ENCODE assay signal across 8 mouse cellular contexts in the genomic region with DNA sequence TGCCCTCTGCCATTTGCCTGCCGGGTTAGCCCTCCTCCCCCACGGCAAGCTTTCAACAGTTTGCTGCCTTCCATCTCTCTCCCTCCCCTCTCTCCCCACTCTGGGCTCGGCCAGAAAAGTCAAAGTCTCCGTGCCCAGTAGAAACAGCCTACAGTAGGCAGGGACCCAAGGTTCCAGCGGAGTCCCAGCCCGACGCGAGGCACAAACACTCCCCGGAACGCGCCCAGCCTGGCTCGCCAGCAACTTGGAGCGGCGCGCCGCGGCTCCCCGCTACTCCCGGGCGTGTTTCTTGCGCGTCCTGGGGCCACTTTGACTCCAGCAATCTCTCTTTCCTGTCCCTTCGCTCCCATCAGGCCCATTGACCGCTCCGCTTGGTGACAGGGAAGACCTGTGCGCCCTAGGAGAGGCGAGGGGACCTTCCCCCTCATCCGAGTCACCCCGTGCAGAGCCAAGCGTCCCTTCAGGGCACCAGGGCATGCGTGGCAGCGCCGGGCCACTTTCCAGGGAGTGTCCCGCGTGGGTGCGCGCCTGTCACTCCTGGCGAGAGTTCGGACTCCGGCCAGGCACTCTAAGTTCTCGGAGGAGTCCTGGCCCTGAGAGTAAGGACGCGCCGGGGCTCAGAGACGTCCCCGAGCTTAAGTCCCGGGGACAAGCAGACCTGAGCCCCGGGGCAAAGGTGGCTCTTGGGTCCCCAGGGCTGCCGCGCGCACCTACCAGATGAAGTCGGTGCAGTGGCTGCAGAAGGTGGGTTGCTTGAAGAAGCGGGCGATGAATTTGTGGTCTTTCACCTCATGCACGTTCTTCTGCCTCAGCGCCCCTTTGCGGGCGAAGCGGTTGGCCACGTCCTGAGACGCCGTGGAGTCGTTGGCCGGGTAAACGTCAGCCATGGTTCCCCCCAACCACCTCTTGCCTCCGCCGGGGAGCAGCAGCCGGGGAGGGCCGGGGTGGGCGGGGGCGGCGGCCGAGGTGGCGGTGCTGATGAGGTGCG. TPM values are rescaled to one million over a fixed set of nuclear protein-coding genes. Genes with fewer than 3 reads are reported as not detected.
A peak's percentile ranks its signal among the peaks of the same experiment; 100 is the strongest.
DNase-seq lines count a peak whose midpoint lies in the region; ATAC-seq lines count a peak whose summit lies in the region.

A gene (plus strand): TSS at position 574 of the 988 bp plus-strand sequence.

- peak within 1 kb of the TSS; percentile 78 for H3K4me3 ChIP-seq in embryonic facial prominence, embryonic 12.5 days
- H3K4me3 ChIP-seq in heart, embryonic 12.5 days: peak within 1 kb of the TSS; percentile 80
- H3K4me3 ChIP-seq in kidney, embryonic 15.5 days (replicated peaks): peak within 1 kb of the TSS; percentile 85
- peak within 1 kb of the TSS; percentile 69 for H3K4me3 ChIP-seq in liver, embryonic 15.5 days (replicated peaks)
- peak within 1 kb of the TSS; percentile 74 for H3K4me3 ChIP-seq in neural tube, embryonic 13.5 days

- H3K36me3 ChIP-seq in embryonic facial prominence, embryonic 12.5 days: no peaks in the 10 kb centered on the region
- H3K36me3 ChIP-seq in heart, embryonic 12.5 days: 0 out of 2 replicates have a peak, but pooled peaks cover 2% of the 10 kb centered on the region
- H3K36me3 ChIP-seq in kidney, embryonic 15.5 days: 0 out of 2 replicates have a peak, but pooled peaks cover 7% of the 10 kb centered on the region
- no peaks in the 10 kb centered on the region for H3K36me3 ChIP-seq in liver, embryonic 15.5 days (replicated peaks)
- no peaks in the 10 kb centered on the region for H3K36me3 ChIP-seq in neural tube, embryonic 13.5 days

- H3K4me1 ChIP-seq in embryonic facial prominence, embryonic 12.5 days: 0 out of 2 replicates have a peak, but pooled peaks cover 3% of the 10 kb centered on the region
- H3K4me1 ChIP-seq in heart, embryonic 12.5 days (replicated peaks): peaks cover 9% of the 10 kb centered on the region
- H3K4me1 ChIP-seq in kidney, embryonic 15.5 days: peaks cover 22% of the 10 kb centered on the region
- peaks cover 24% of the 10 kb centered on the region for H3K4me1 ChIP-seq in liver, embryonic 15.5 days (replicated peaks)
- peaks cover 27% of the 10 kb centered on the region for H3K4me1 ChIP-seq in neural tube, embryonic 13.5 days (replicated peaks)

- peak; percentile 30; the same call in 1 of the 2 replicates for ATAC-seq in embryonic facial prominence, embryonic 12.5 days (ENCODE audit: insufficient number of reproducible peaks, insufficient read depth, low FRiP score, low TSS enrichment)
- peak; percentile 40 for ATAC-seq in heart, embryonic 12.5 days (ENCODE audit: insufficient number of reproducible peaks, low FRiP score)
- ATAC-seq in kidney, embryonic 15.5 days (replicated peaks; ENCODE audit: low FRiP score): peak; percentile 69
- ATAC-seq in liver, embryonic 15.5 days (ENCODE audit: insufficient read depth): peak; percentile 2; the same call in 1 of the 2 replicates
- peak; percentile 79 for ATAC-seq in neural tube, embryonic 13.5 days (ENCODE audit: low read depth)

- H3K4me2 ChIP-seq in embryonic facial prominence, embryonic 12.5 days (replicated peaks): peak within 1 kb of the TSS; percentile 100
- H3K4me2 ChIP-seq in heart, embryonic 12.5 days: peak within 1 kb of the TSS; percentile 96
- H3K4me2 ChIP-seq in kidney, embryonic 15.5 days: peak within 1 kb of the TSS; percentile 99
- peak within 1 kb of the TSS; percentile 87 for H3K4me2 ChIP-seq in liver, embryonic 15.5 days
- peak within 1 kb of the TSS; percentile 99 for H3K4me2 ChIP-seq in neural tube, embryonic 13.5 days

- H3K27ac ChIP-seq in embryonic facial prominence, embryonic 12.5 days: peak within 1 kb of the TSS; percentile 73
- peak within 1 kb of the TSS; percentile 82 for H3K27ac ChIP-seq in heart, embryonic 12.5 days (ENCODE audit: poor library complexity, severe bottlenecking)
- H3K27ac ChIP-seq in kidney, embryonic 15.5 days: peak within 1 kb of the TSS; percentile 86
- H3K27ac ChIP-seq in liver, embryonic 15.5 days (replicated peaks): no peak within 1 kb of the TSS
- H3K27ac ChIP-seq in neural tube, embryonic 13.5 days (replicated peaks): peak within 1 kb of the TSS; percentile 92

- H3K9me3 ChIP-seq in embryonic facial prominence, embryonic 12.5 days: no peaks in the 10 kb centered on the region
- H3K9me3 ChIP-seq in heart, embryonic 12.5 days (replicated peaks): no peaks in the 10 kb centered on the region
- H3K9me3 ChIP-seq in kidney, embryonic 15.5 days (replicated peaks): no peaks in the 10 kb centered on the region
- no peaks in the 10 kb centered on the region for H3K9me3 ChIP-seq in liver, embryonic 15.5 days (replicated peaks)
- no peaks in the 10 kb centered on the region for H3K9me3 ChIP-seq in neural tube, embryonic 13.5 days

- peak within 1 kb of the TSS; percentile 75 for H3K9ac ChIP-seq in embryonic facial prominence, embryonic 12.5 days
- H3K9ac ChIP-seq in heart, embryonic 12.5 days: peak within 1 kb of the TSS; percentile 89
- peak within 1 kb of the TSS; percentile 81 for H3K9ac ChIP-seq in kidney, embryonic 15.5 days
- peak within 1 kb of the TSS; percentile 63 for H3K9ac ChIP-seq in liver, embryonic 15.5 days
- H3K9ac ChIP-seq in neural tube, embryonic 13.5 days: peak within 1 kb of the TSS; percentile 88

- DNase-seq in CD4-positive helper T cell, adult 2 months (ENCODE audit: low read depth, low spot score): peak; percentile 56
- peak; percentile 58 for DNase-seq in adrenal gland, postnatal 25 days
- DNase-seq in testis, postnatal 14 days (ENCODE audit: low spot score): peak; percentile 20

- 0 out of 2 replicates have a peak, but pooled peaks cover 6% of the 10 kb centered on the region for H3K27me3 ChIP-seq in embryonic facial prominence, embryonic 12.5 days
- no peaks in the 10 kb centered on the region for H3K27me3 ChIP-seq in heart, embryonic 12.5 days (replicated peaks)
- no peaks in the 10 kb centered on the region for H3K27me3 ChIP-seq in kidney, embryonic 15.5 days
- peaks cover 48% of the 10 kb centered on the region for H3K27me3 ChIP-seq in liver, embryonic 15.5 days
- peaks cover 14% of the 10 kb centered on the region for H3K27me3 ChIP-seq in neural tube, embryonic 13.5 days

- WGBS in embryonic facial prominence, embryonic 12.5 days: under 1% methylated on average over 75 of the region's 75 CpGs
- WGBS in heart, embryonic 12.5 days: under 1% methylated on average over 70 of the region's 75 CpGs
- under 1% methylated on average over 74 of the region's 75 CpGs for WGBS in kidney, embryonic 15.5 days
- under 1% methylated on average over 70 of the region's 75 CpGs for WGBS in liver, embryonic 15.5 days (ENCODE audit: insufficient replicate concordance)
- WGBS in neural tube, embryonic 13.5 days: under 1% methylated on average over 75 of the region's 75 CpGs

RNA-seq across cellular contexts. Expression of the gene that starts here (rescaled TPM):
- total RNA-seq in adrenal gland, postnatal 25 days (2021): 25.6 TPM in 1 of 2 replicates, not detected in the other
- 0.46 TPM in 1 of 2 replicates, not detected in the other for polyA plus RNA-seq in embryonic facial prominence, embryonic 12.5 days (2016; fragmentation: Nextera tagmentation; extraction: Ambion mirVana)
- polyA plus RNA-seq in heart, embryonic 12.5 days (2016; fragmentation: Nextera tagmentation; extraction: Ambion mirVana): 0.21 and 0.24 TPM in 2 replicates
- 3.8 and 7.0 TPM in 2 replicates for polyA plus RNA-seq in kidney, embryonic 15.5 days (2015; fragmentation: Nextera tagmentation; extraction: Ambion mirVana)
- 589 and 735 TPM in 2 replicates for polyA plus RNA-seq in liver, embryonic 15.5 days (2015; fragmentation: Nextera tagmentation; extraction: Ambion mirVana)
- polyA plus RNA-seq in neural tube, embryonic 13.5 days (2015; fragmentation: Nextera tagmentation; extraction: Ambion mirVana): 0.21 TPM in 1 of 2 replicates, not detected in the other

Comparison
In these comparisons a context has a peak if more than half of its experiments do, and no peak if none do; other contexts are left out.
1. RNA of the gene that starts here (polyA plus RNA-seq): 589 to 735 TPM in liver, embryonic 15.5 days; 3.8 to 7.0 TPM in kidney, embryonic 15.5 days, 0.46 TPM in embryonic facial prominence, embryonic 12.5 days, 0.21 to 0.24 TPM in heart, embryonic 12.5 days and 0.21 TPM in neural tube, embryonic 13.5 days; every median in the first group is over 10 times any median in the second.
2. Peak in ATAC-seq, H3K4me3 ChIP-seq, H3K27ac ChIP-seq, H3K9ac ChIP-seq and H3K4me2 ChIP-seq in embryonic facial prominence, embryonic 12.5 days; RNA of the gene not detected or under 1 TPM.
3. Peak in ATAC-seq, H3K4me3 ChIP-seq, H3K27ac ChIP-seq, H3K9ac ChIP-seq and H3K4me2 ChIP-seq in heart, embryonic 12.5 days; RNA of the gene not detected or under 1 TPM.
4. Peak in ATAC-seq, H3K4me3 ChIP-seq, H3K27ac ChIP-seq, H3K9ac ChIP-seq and H3K4me2 ChIP-seq in neural tube, embryonic 13.5 days; RNA of the gene not detected or under 1 TPM.
5. ATAC-seq: peak in every context shown above with its lines; median percentile 79 in neural tube, embryonic 13.5 days; 69 in kidney, embryonic 15.5 days; 40 in heart, embryonic 12.5 days; 30 in embryonic facial prominence, embryonic 12.5 days; 2 in liver, embryonic 15.5 days.
6. Peak in every context shown above with its lines, with median percentiles within 50 percentile points of each other: DNase-seq, H3K4me2 ChIP-seq, H3K4me3 ChIP-seq and H3K9ac ChIP-seq.